Mouse (Mus musculus) lung, postnatal 14 days (tissue): ENCODE data around the gene Mrgpra3.

ENCODE experiments used
- DNase-seq: peaks from one replicate; pipeline ENCODE4 v3.0.0; 2021

Mrgpra3 gene

GRCm38 (mm10) chr7:47601272-47601671 lies at the start of gene Mrgpra3:
Gene Mrgpra3, minus strand, starts transcription at chr7:47601372.
- no peak for DNase-seq
